Mouse (Mus musculus) midbrain, embryonic 16.5 days (tissue): ENCODE results near the gene Ephb2. TPM values are rescaled to one million over a fixed set of nuclear protein-coding genes. Genes with fewer than 3 reads are reported as not detected.

Experiments used
- ATAC-seq: fragments of 200-750 bp; cut with Nextera tagmentation; 2 replicates; pipeline ENCODE4 v1.8.0; 2017; ENCODE audit warnings: moderate TSS enrichment
- H3K27ac ChIP-seq: fragments of 300-500 bp; sonication (generic); 2 replicates; pipeline ENCODE4 v1.5.1; 2014; ENCODE audit warnings: mild to moderate bottlenecking, low read length, mixed read lengths
- H3K27me3 ChIP-seq: fragments of 300-500 bp; sonication (generic); 2 replicates; pipeline ENCODE4 v1.6.1; 2014; ENCODE audit warnings: low read depth, low read length, mixed read lengths; ENCODE audit not compliant: control insufficient read depth, insufficient read depth
- H3K36me3 ChIP-seq: fragments of 300-500 bp; sonication (generic); 2 replicates; pipeline ENCODE4 v1.6.1; 2014; ENCODE audit warnings: mild to moderate bottlenecking, low read length, moderate library complexity, mixed read lengths; ENCODE audit not compliant: control insufficient read depth, insufficient read depth
- H3K4me1 ChIP-seq: fragments of 300-500 bp; sonication (generic); 2 replicates; pipeline ENCODE4 v1.6.1; 2014; ENCODE audit warnings: mild to moderate bottlenecking, low read length, mixed read lengths; ENCODE audit not compliant: control insufficient read depth, insufficient read depth
- H3K4me2 ChIP-seq: fragments of 300-500 bp; sonication (generic); 2 replicates; pipeline ENCODE4 v1.6.1; 2014; ENCODE audit warnings: mild to moderate bottlenecking, low read length, mixed read lengths
- H3K4me3 ChIP-seq: fragments of 300-500 bp; sonication (generic); 2 replicates; pipeline ENCODE4 v1.5.1; 2014; ENCODE audit warnings: low read depth, mild to moderate bottlenecking, low read length, moderate library complexity, mixed read lengths
- H3K9ac ChIP-seq: fragments of 300-500 bp; sonication (generic); 2 replicates; pipeline ENCODE4 v1.6.1; 2014; ENCODE audit warnings: low read depth, low read length, mixed read lengths
- H3K9me3 ChIP-seq: fragments of 300-500 bp; sonication (generic); replicated peaks from 2 replicates; pipeline ENCODE4 v1.6.1; 2014; ENCODE audit warnings: mild to moderate bottlenecking, low read length, mixed read lengths; ENCODE audit not compliant: control insufficient read depth, poor library complexity, severe bottlenecking
- WGBS: fragments of 180-500 bp; shearing (Covaris S2); extraction: QIAGEN DNeasy Blood & Tissue Kit; methylation state at CpG from one replicate; pipeline ENCODE4 v1.1.7; 2014; 5-methylcytosine and 5-hydroxymethylcytosine counted together
- polyA plus RNA-seq: library from polyadenylated mRNA; unstranded; fragments of >200 nt; fragmentation: Nextera tagmentation; extraction: Ambion mirVana; gene quantifications from 2 replicates; pipeline ENCODE4 v1.2.1, GENCODE M21; 2015

The Ephb2 gene
- polyA plus RNA-seq, 1 experiment from 2014 or later = 13.1 TPM

DNA sequence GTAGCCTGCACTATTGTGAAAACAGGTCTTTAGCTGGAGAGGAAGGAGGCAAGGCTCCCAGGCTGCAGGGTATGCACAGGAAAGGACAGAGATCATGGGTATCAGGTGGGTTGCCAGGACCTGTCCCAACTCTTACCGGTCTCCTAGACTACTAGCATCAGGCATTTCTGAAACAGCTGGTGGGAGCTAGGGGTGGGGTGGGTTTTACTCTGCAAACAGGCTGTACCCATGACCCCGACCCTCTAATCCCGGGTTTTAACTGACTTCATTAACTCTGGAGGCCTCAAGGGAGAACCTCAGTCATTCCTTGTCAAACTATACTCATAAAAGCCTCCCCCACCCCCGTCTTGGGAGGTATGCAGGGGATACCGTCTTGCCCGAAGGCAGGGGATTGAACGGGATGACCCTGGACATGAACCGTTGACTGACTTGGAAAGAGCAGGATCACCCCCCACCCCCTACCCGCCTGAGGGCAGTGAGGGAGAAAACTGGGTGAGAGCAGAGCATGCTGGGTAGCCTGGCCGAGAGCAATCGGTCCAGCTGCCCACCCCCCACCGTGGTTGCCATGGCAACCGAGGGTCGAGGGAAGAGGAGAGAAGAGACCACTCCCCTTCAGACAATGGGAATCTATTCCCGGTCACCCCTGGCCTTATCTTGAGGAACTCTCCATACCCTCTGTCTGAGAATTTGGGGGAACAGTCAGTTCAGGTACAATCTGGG is 29.1 kb upstream of the Ephb2 start:
- ATAC-seq = peak; percentile 44; the same call in 1 of the 2 replicates
- H3K4me2 ChIP-seq = peak overlapping the region; percentile 5; the same call in 1 of the 2 replicates
- WGBS = 3% methylated on average over 15 of the region's 15 CpGs
- H3K27ac ChIP-seq = peak overlapping the region; percentile 69
- H3K4me1 ChIP-seq = peaks cover 29% of the 10 kb centered on the region
- H3K9me3 ChIP-seq = no peaks in the 10 kb centered on the region
- H3K36me3 ChIP-seq = no peaks in the 10 kb centered on the region
- H3K27me3 ChIP-seq = no peaks in the 10 kb centered on the region
- peak overlapping the region; percentile 15; the same call in 1 of the 2 replicates for H3K9ac ChIP-seq
- H3K4me3 ChIP-seq = no peak overlapping the region

DNA sequence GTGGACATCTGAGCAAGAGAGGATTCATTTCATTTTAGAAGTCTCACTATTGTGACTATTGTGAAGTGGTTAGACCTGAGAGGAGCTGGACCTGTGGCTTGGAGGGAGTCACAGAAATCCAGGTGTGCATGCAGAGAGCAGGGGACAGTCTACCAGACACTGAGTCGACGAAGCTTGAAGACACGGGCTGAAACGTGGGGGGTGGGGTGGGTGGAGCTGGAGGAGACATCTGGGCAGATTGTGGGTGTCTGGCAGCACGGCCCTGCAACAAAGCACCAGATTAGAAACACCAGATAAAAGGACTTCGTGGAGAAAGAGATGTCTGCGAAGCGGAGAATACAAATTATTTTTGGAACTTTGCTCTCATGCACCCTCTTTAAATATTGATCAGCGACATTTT is 27.7 kb upstream of the Ephb2 start:
- Histone ChIP-seq H3K9me3 (no peaks in the 10 kb centered on the region), H3K36me3 (no peaks in the 10 kb centered on the region), H3K27me3 (no peaks in the 10 kb centered on the region), H3K4me3 (no peak overlapping the region), H3K27ac (no peak overlapping the region), H3K4me2 (no peak overlapping the region), H3K9ac (no peak overlapping the region), H3K4me1 (peaks cover 29% of the 10 kb centered on the region)
- ATAC-seq = no peak
- 13% methylated on average over 9 of the region's 9 CpGs for WGBS

- H3K4me1 ChIP-seq = peaks cover 23% of the 10 kb centered on the region
- peak overlapping the region; percentile 45; the same call in 1 of the 2 replicates for H3K27ac ChIP-seq
- no peak for ATAC-seq
- H3K9ac ChIP-seq = no peak overlapping the region
- no peaks in the 10 kb centered on the region for H3K9me3 ChIP-seq
- no peaks in the 10 kb centered on the region for H3K36me3 ChIP-seq
- no peaks in the 10 kb centered on the region for H3K27me3 ChIP-seq
- H3K4me3 ChIP-seq = no peak overlapping the region
- 67% methylated on average over 2 of the region's 2 CpGs for WGBS
- no peak overlapping the region for H3K4me2 ChIP-seq
These were observed 26.6 kb upstream of the Ephb2 start for GRCm38 (mm10) chr4:136862411-136862810.

GRCm38 (mm10) chr4:136861806-136862205 is 26.0 kb upstream of the Ephb2 start:
- Histone ChIP-seq H3K27me3 (no peaks in the 10 kb centered on the region), H3K4me2 (no peak overlapping the region), H3K9me3 (no peaks in the 10 kb centered on the region), H3K4me1 (peaks cover 23% of the 10 kb centered on the region), H3K27ac (peak overlapping the region; percentile 45; the same call in 1 of the 2 replicates), H3K4me3 (no peak overlapping the region), H3K36me3 (no peaks in the 10 kb centered on the region), H3K9ac (0 out of 2 replicates have a peak overlapping the region, but pooled peaks have one; percentile 22)
- 2% methylated on average over 17 of the region's 17 CpGs for WGBS
- peak; percentile 43; the same call in 1 of the 2 replicates for ATAC-seq

DNA sequence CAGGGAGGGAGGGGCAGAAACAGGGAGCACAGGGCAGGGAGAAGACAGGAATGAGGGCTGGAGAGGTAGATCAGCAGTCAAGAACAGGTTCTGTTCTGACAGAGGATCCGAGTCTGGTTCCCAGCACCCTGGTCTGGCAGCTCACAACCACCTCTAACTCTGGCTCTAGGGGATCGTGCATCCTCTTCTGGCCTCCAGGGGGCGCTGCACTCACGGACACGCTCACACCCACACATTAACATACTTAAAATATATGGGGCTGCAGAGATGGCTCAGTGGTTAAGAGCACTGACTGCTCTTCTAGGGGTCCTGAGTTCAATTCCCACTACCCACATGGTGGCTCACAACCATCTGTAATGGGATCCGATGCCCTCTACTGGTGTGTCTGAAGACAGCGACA is 24.2 kb upstream of the Ephb2 start:
- 87% methylated on average over 7 of the region's 7 CpGs for WGBS
- H3K4me2 ChIP-seq = no peak overlapping the region

DNA sequence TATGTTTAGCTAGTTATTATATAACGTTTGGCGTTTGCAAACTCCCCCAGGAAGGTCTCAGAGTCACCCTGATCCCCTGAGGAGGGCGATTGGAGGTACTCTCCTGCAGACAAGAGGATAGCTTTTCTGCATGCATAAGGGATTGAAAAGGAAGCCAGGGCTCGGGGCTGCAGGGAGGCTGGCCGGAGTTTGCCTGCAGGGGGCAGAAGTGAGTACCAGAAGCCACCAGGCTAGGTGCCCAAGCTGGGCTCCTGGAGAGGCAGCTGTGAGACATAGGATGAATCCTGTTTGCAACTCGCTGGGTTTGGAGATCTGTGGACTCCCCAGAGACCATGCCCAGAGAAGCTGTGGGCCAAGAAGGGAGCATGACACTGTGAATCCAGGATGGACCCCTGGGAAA is 19.3 kb upstream of the Ephb2 start:
- H3K9ac ChIP-seq = no peak overlapping the region
- H3K4me2 ChIP-seq = no peak overlapping the region
- H3K4me3 ChIP-seq = no peak overlapping the region
- no peaks in the 10 kb centered on the region for H3K27me3 ChIP-seq
- H3K27ac ChIP-seq = no peak overlapping the region
- H3K9me3 ChIP-seq = no peaks in the 10 kb centered on the region
- no peaks in the 10 kb centered on the region for H3K36me3 ChIP-seq
- no peaks in the 10 kb centered on the region for H3K4me1 ChIP-seq
- 22% methylated on average over 6 of the region's 6 CpGs for WGBS
- ATAC-seq = no peak

More for the DNA sequence above, 24.2 kb upstream of the Ephb2 start:
- Histone ChIP-seq H3K4me3 (no peak overlapping the region), H3K9ac (no peak overlapping the region), H3K9me3 (no peaks in the 10 kb centered on the region), H3K36me3 (no peaks in the 10 kb centered on the region), H3K27me3 (no peaks in the 10 kb centered on the region), H3K4me1 (peaks cover 13% of the 10 kb centered on the region), H3K27ac (no peak overlapping the region)
- ATAC-seq = no peak

- ATAC-seq = no peak
- no peak overlapping the region for H3K4me2 ChIP-seq
- no peak overlapping the region for H3K4me3 ChIP-seq
- H3K36me3 ChIP-seq = no peaks in the 10 kb centered on the region
- no peak overlapping the region for H3K9ac ChIP-seq
- no peak overlapping the region for H3K27ac ChIP-seq
- H3K9me3 ChIP-seq = no peaks in the 10 kb centered on the region
- WGBS = 91% methylated on average over 12 of the region's 12 CpGs
- H3K4me1 ChIP-seq = peaks cover under 1% of the 10 kb centered on the region; the same call in 1 of the 2 replicates
- H3K27me3 ChIP-seq = no peaks in the 10 kb centered on the region
These were observed 17.2 kb upstream of the Ephb2 start for GRCm38 (mm10) chr4:136852989-136853388.

GRCm38 (mm10) chr4:136852119-136852518 is 16.3 kb upstream of the Ephb2 start:
- H3K36me3 ChIP-seq = no peaks in the 10 kb centered on the region
- no peak overlapping the region for H3K27ac ChIP-seq
- 75% methylated on average over 5 of the region's 5 CpGs for WGBS
- H3K9me3 ChIP-seq = no peaks in the 10 kb centered on the region
- H3K27me3 ChIP-seq = no peaks in the 10 kb centered on the region
- ATAC-seq = no peak
- no peak overlapping the region for H3K4me3 ChIP-seq
- H3K4me1 ChIP-seq = peaks cover 4% of the 10 kb centered on the region; the same call in 1 of the 2 replicates
- no peak overlapping the region for H3K9ac ChIP-seq
- H3K4me2 ChIP-seq = no peak overlapping the region

DNA sequence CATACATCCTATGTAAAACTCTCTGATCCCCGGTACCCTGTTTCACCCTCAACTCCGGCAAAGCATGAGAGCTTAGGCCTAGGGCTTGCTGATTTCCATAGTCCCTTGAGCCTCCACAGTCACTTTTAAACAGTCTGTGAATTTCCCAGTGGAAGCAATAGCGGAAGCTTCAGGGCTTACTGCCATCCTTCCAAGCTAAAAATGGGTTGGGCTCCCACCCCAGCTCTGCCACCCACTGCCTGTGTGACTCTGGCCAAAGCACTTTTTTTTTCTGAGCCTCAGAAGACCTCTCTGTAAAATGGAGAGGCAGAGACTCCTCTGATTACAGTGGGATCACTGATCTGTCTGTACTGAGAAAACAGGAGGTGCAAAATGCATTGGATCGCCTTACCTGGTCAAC is 12.8 kb upstream of the Ephb2 start:
- Histone ChIP-seq H3K27ac (no peak overlapping the region), H3K9ac (no peak overlapping the region), H3K9me3 (no peaks in the 10 kb centered on the region), H3K4me2 (no peak overlapping the region), H3K27me3 (no peaks in the 10 kb centered on the region), H3K4me1 (peaks cover 7% of the 10 kb centered on the region), H3K4me3 (no peak overlapping the region), H3K36me3 (no peaks in the 10 kb centered on the region)
- ATAC-seq = no peak
- WGBS = 60% methylated on average over 4 of the region's 4 CpGs
